Mouse (Mus musculus): ENCODE data around the gene Xxylt1. TPM values are rescaled to one million over a fixed set of nuclear protein-coding genes. Genes with fewer than 3 reads are reported as not detected.

Gene Xxylt1
- total and polyA plus RNA-seq, 3 experiments, result 21.5 to 45.7 (median 35.1) TPM

DNA sequence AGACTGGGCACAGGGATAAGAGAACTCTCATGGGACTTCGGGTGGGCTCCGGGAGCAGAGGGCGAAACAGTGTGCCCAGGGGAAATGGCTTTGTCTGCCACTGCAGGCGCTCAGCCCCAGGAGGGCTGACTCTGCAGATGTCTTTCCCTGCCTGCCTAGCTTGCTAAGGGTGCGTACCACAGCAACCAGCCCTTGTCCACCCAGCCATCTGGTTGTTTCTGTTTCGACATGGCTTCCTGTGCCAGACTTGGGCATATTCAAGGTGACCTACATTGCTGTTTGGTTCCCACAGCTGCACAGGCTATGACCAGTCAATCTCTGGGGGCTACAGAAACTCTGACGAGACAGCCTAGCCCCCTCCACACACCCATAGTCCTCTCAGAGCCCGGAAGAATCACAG lies 118.7 kb downstream of the Xxylt1 start (continued):
- TF ChIP-seq TBP (conservative IDR thresholded peaks at IDR 0.05; ENCODE audit: low read depth, low read length) (0 out of 2 replicates have a peak, but pooled peaks have one; percentile 24), NELFE (IDR thresholded peaks at IDR 0.05; ENCODE audit: low read depth, low read length) (no peak), BHLHE40 (IDR thresholded peaks at IDR 0.05; ENCODE audit: low read depth, low read length) (no peak), ELF1 (IDR thresholded peaks at IDR 0.05; ENCODE audit: low read depth, low read length) (no peak), USF1 (IDR thresholded peaks at IDR 0.05; ENCODE audit: low read depth, low read length) (no peak), CHD1 (IDR thresholded peaks at IDR 0.05; ENCODE audit: low read depth, low read length) (no peak), MAZ (IDR thresholded peaks at IDR 0.05; ENCODE audit: low read depth, low read length) (no peak), HCFC1 (IDR thresholded peaks at IDR 0.05; ENCODE audit: low read depth, low read length) (no peak), IRF4 (IDR thresholded peaks at IDR 0.05; ENCODE audit: low read depth, low read length) (peak; percentile 77), RAD21 (IDR thresholded peaks at IDR 0.05; ENCODE audit: low read depth, low read length) (no peak; the same call in 1 of the 2 replicates), JUND (conservative IDR thresholded peaks at IDR 0.05; ENCODE audit: low read depth, low read length) (no peak), CHD2 (IDR thresholded peaks at IDR 0.05; ENCODE audit: low read length) (no peak)

DNA sequence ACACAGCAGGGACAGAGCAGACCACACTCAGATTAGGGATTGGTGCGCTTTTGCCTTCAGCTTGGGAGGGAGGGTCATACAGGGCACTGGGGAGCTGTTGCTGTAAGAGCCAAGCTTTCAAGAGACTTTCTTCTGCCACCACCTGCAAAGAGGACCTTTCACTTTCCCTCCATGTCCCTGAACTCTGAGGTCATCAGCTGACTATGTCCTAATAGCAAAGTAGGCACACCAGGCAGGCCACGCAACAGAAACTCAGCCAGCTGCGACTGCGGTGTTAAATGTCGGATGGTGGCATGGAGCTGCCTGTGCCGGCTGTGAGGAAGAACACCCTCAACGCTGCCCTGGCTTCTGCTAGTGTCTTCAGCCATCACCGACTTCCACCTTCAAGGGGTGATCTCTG lies 120.1 kb downstream of the Xxylt1 start:
- Histone ChIP-seq H3K9ac (ENCODE audit: insufficient read depth, low read depth) (no peak overlapping the region), H3K27me3 (replicated peaks) (no peaks in the 10 kb centered on the region), H3K79me2 (replicated peaks; ENCODE audit: control insufficient read depth, extremely low read depth, insufficient read depth, poor library complexity, severe bottlenecking) (no peaks in the 10 kb centered on the region), H3K4me2 (ENCODE audit: insufficient read depth, low read depth, poor library complexity, severe bottlenecking) (no peak overlapping the region), H3K27ac (ENCODE audit: insufficient read depth, low read depth) (no peak overlapping the region), H3K36me3 (replicated peaks in 1 of 2; ENCODE audit: control insufficient read depth in 1 of 2, insufficient read depth in 1 of 2, low read length in 1 of 2) (peaks cover 6 to 74% of the 10 kb centered on the region in 2 experiments), H3K4me3 (replicated peaks in 1 of 3; ENCODE audit: low read depth in 2 of 3, low read length in 2 of 3, poor library complexity in 1 of 3) (no peak overlapping the region), H3K9me3 (replicated peaks; ENCODE audit: low read length) (no peaks in the 10 kb centered on the region), H3K4me1 (ENCODE audit: control insufficient read depth in 1 of 2, insufficient read depth in 2 of 2) (peaks cover 32 to 52% of the 10 kb centered on the region in 2 experiments)
- peak; percentile 28 for DNase-seq (ENCODE audit: extremely low read depth)
- dilution Hi-C loops (cut with MboI; ENCODE audit: extremely low pct_ligation_motif_present, extremely low pct_unique_long_range_greater_than_20kb, low sequenced_read_pairs), result no loop called here
- in situ Hi-C loops (cut with MboI; ENCODE audit: low pct_ligation_motif_present, low pct_unique_long_range_greater_than_20kb, low sequenced_read_pairs), result no loop called here
- peak; percentile 31; the same call in 1 of the 2 replicates for TF ChIP-seq MEF2A (IDR thresholded peaks at IDR 0.05; ENCODE audit: borderline replicate concordance, low read depth, low read length)
- TF ChIP-seq ZNF384 (IDR thresholded peaks at IDR 0.05; ENCODE audit: low read depth, low read length), result no peak
- TF ChIP-seq HCFC1 (IDR thresholded peaks at IDR 0.05; ENCODE audit: low read depth, low read length), result no peak
- no peak for TF ChIP-seq USF2 (conservative IDR thresholded peaks at IDR 0.05; ENCODE audit: low read depth, low read length)
- no peak for TF ChIP-seq NELFE (IDR thresholded peaks at IDR 0.05; ENCODE audit: low read depth, low read length)
- TF ChIP-seq SIN3A (IDR thresholded peaks at IDR 0.05; ENCODE audit: low read length), result no peak
- no peak for TF ChIP-seq ZC3H11A (IDR thresholded peaks at IDR 0.05; ENCODE audit: low read depth, low read length)
- TF ChIP-seq KAT2A (IDR thresholded peaks at IDR 0.05; ENCODE audit: insufficient replicate concordance, low read length), result no peak
- peak; percentile 63 for TF ChIP-seq EP300 (IDR thresholded peaks at IDR 0.05; ENCODE audit: low read length)
- no peak for TF ChIP-seq CTCF (conservative IDR thresholded peaks at IDR 0.05 in 1 of 2, IDR thresholded peaks at IDR 0.05 in 1 of 2; ENCODE audit: low read depth in 2 of 2, low read length in 2 of 2)
- TF ChIP-seq CHD1 (IDR thresholded peaks at IDR 0.05; ENCODE audit: low read depth, low read length), result no peak
- no peak for TF ChIP-seq USF1 (IDR thresholded peaks at IDR 0.05; ENCODE audit: low read depth, low read length)
- TF ChIP-seq TCF12 (IDR thresholded peaks at IDR 0.05; ENCODE audit: low read depth, low read length), result peak; percentile 80
- no peak for TF ChIP-seq MAX (IDR thresholded peaks at IDR 0.05; ENCODE audit: low read length)
- TF ChIP-seq RAD21 (IDR thresholded peaks at IDR 0.05; ENCODE audit: low read depth, low read length), result no peak
- no peak for TF ChIP-seq POLR2AphosphoS2 (IDR thresholded peaks at IDR 0.05; ENCODE audit: low read depth, low read length)
- TF ChIP-seq ELF1 (IDR thresholded peaks at IDR 0.05; ENCODE audit: low read depth, low read length), result no peak
- TF ChIP-seq SMC3 (IDR thresholded peaks at IDR 0.05; ENCODE audit: low read depth, low read length), result no peak
- 0 out of 2 replicates have a peak, but pooled peaks have one; percentile 30 for TF ChIP-seq RCOR1 (conservative IDR thresholded peaks at IDR 0.05; ENCODE audit: low read depth, low read length)
- no peak for TF ChIP-seq MAZ (IDR thresholded peaks at IDR 0.05; ENCODE audit: low read depth, low read length)
- no peak for TF ChIP-seq ZMIZ1 (IDR thresholded peaks at IDR 0.05; ENCODE audit: low read depth, low read length)
- TF ChIP-seq GABPA (IDR thresholded peaks at IDR 0.05; ENCODE audit: insufficient replicate concordance, low read depth, low read length), result no peak
- TF ChIP-seq MYC (IDR thresholded peaks at IDR 0.05; ENCODE audit: low read depth, low read length), result no peak
- TF ChIP-seq JUN (IDR thresholded peaks at IDR 0.05; ENCODE audit: insufficient read depth, low read depth, low read length), result no peak
- no peak for TF ChIP-seq CHD2 (IDR thresholded peaks at IDR 0.05; ENCODE audit: low read length)
- TF ChIP-seq PAX5 (IDR thresholded peaks at IDR 0.05; ENCODE audit: low read length), result no peak
- TF ChIP-seq TBP (conservative IDR thresholded peaks at IDR 0.05; ENCODE audit: low read depth, low read length), result no peak
- peak; percentile 76 for TF ChIP-seq ETS1 (conservative IDR thresholded peaks at IDR 0.05; ENCODE audit: low read depth, low read length)
- TF ChIP-seq ZKSCAN1 (IDR thresholded peaks at IDR 0.05; ENCODE audit: borderline replicate concordance, low read depth, low read length), result no peak
- no peak for TF ChIP-seq JUND (conservative IDR thresholded peaks at IDR 0.05; ENCODE audit: low read depth, low read length)
- TF ChIP-seq BHLHE40 (IDR thresholded peaks at IDR 0.05; ENCODE audit: low read depth, low read length), result peak; percentile 47
- no peak for TF ChIP-seq NRF1 (IDR thresholded peaks at IDR 0.05; ENCODE audit: low read depth, low read length)
- TF ChIP-seq MAFK (IDR thresholded peaks at IDR 0.05; ENCODE audit: insufficient replicate concordance, low read length), result peak; percentile 54; the same call in 1 of the 2 replicates
- TF ChIP-seq IRF4 (IDR thresholded peaks at IDR 0.05; ENCODE audit: low read depth, low read length), result peak; percentile 54; the same call in 1 of the 2 replicates
- no peak for TF ChIP-seq UBTF (IDR thresholded peaks at IDR 0.05; ENCODE audit: low read depth, low read length)
